Mouse (Mus musculus) midbrain, postnatal 0 days (tissue): ENCODE data around the gene Clrn3. TPM values are rescaled to one million over a fixed set of nuclear protein-coding genes. Genes with fewer than 3 reads are reported as not detected.
"Not testable (repeated sequence)": the region's sequence is repeated elsewhere in the genome, so short reads cannot be mapped to it uniquely, and the experiment has no call there.

Experiments
- ATAC-seq: fragments of 200-750 bp; cut with Nextera tagmentation; 2 replicates; pipeline ENCODE4 v1.8.0; 2017; ENCODE audit warnings: moderate number of reproducible peaks, mild to moderate bottlenecking, moderate TSS enrichment, moderate library complexity; ENCODE audit not compliant: low FRiP score
- DNase-seq: peaks from one replicate; pipeline ENCODE4 v3.0.0-alpha.2; 2015; ENCODE audit warnings: low spot score
- H3K27ac ChIP-seq: fragments of 300-500 bp; sonication (generic); 2 replicates; pipeline ENCODE4 v1.5.1; 2014; ENCODE audit warnings: low read depth, mild to moderate bottlenecking, low read length, mixed read lengths
- H3K27me3 ChIP-seq: fragments of 300-500 bp; sonication (generic); 2 replicates; pipeline ENCODE4 v1.6.1; 2014; ENCODE audit warnings: low read length, control low read depth, mixed read lengths; ENCODE audit not compliant: insufficient read depth
- H3K36me3 ChIP-seq: fragments of 300-500 bp; sonication (generic); 2 replicates; pipeline ENCODE4 v1.6.1; 2014; ENCODE audit warnings: low read length, control low read depth, mixed read lengths; ENCODE audit not compliant: insufficient read depth
- H3K4me1 ChIP-seq: fragments of 300-500 bp; sonication (generic); 2 replicates; pipeline ENCODE4 v1.6.1; 2014; ENCODE audit warnings: mild to moderate bottlenecking, control low read depth, antibody characterized with exemption, low read length, mixed read lengths; ENCODE audit not compliant: insufficient read depth
- H3K4me2 ChIP-seq: fragments of 300-500 bp; sonication (generic); 2 replicates; pipeline ENCODE4 v1.6.1; 2014; ENCODE audit warnings: low read depth, mild to moderate bottlenecking, low read length, mixed read lengths; ENCODE audit not compliant: poor library complexity, severe bottlenecking
- H3K4me3 ChIP-seq: fragments of 300-500 bp; sonication (generic); 2 replicates; pipeline ENCODE4 v1.5.1; 2014; ENCODE audit warnings: low read depth, mild to moderate bottlenecking, low read length, moderate library complexity
- H3K9ac ChIP-seq: fragments of 300-500 bp; sonication (generic); replicated peaks from 2 replicates; pipeline ENCODE4 v1.6.1; 2014; ENCODE audit warnings: mild to moderate bottlenecking, low read length, moderate library complexity, mixed read lengths; ENCODE audit not compliant: poor library complexity, severe bottlenecking
- H3K9me3 ChIP-seq: fragments of 300-500 bp; sonication (generic); 2 replicates; pipeline ENCODE4 v1.6.1; 2016; ENCODE audit warnings: low read length, control low read depth
- CTCF ChIP-seq: IDR thresholded peaks from 2 replicates; pipeline ENCODE4 v1.5.1; 2016; ENCODE audit warnings: antibody characterized with exemption, mild to moderate bottlenecking
- WGBS: fragments of 180-500 bp; shearing (Covaris S2); extraction: QIAGEN DNeasy Blood & Tissue Kit; methylation state at CpG from one replicate; pipeline ENCODE4 v1.1.7; 2014; 5-methylcytosine and 5-hydroxymethylcytosine counted together
- polyA plus RNA-seq: library from polyadenylated mRNA; unstranded; fragments of >200 nt; fragmentation: Nextera tagmentation; extraction: Ambion mirVana; gene quantifications from 2 replicates; pipeline ENCODE4 v1.2.1, GENCODE M21; 2015
- total RNA-seq: library from RNA; depleted of rRNA; stranded (reverse); fragments of >200 nt; gene quantifications from 2 replicates; pipeline ENCODE4 v1.2.3, GENCODE M21; 2014

Gene Clrn3
- total and polyA plus RNA-seq, 2 experiments from 2014 or later = not detected

GRCm38 (mm10) chr7:135508602-135509001, 19.9 kb downstream of the Clrn3 start:
- 66% methylated on average over 4 of the region's 4 CpGs for WGBS
- no peaks in the 10 kb centered on the region for H3K36me3 ChIP-seq
- H3K9ac ChIP-seq = no peak overlapping the region
- H3K4me2 ChIP-seq = no peak overlapping the region
- H3K4me3 ChIP-seq = no peak overlapping the region
- no peaks in the 10 kb centered on the region for H3K4me1 ChIP-seq
- no peak for ATAC-seq
- DNase-seq = no peak
- H3K27me3 ChIP-seq = no peaks in the 10 kb centered on the region
- TF ChIP-seq CTCF = no peak
- H3K9me3 ChIP-seq = no peaks in the 10 kb centered on the region
- no peak overlapping the region for H3K27ac ChIP-seq

GRCm38 (mm10) chr7:135506506-135506905, 21.9 kb downstream of the Clrn3 start:
- not testable (repeated sequence) for ATAC-seq, H3K9me3 ChIP-seq, DNase-seq, H3K9ac ChIP-seq, H3K4me2 ChIP-seq, H3K27ac ChIP-seq, H3K27me3 ChIP-seq, H3K4me3 ChIP-seq, H3K4me1 ChIP-seq, H3K36me3 ChIP-seq
- 93% methylated on average over 5 of the region's 5 CpGs for WGBS

- Histone ChIP-seq H3K36me3 (no peaks in the 10 kb centered on the region), H3K9me3 (no peaks in the 10 kb centered on the region), H3K4me3 (no peak overlapping the region), H3K4me1 (no peaks in the 10 kb centered on the region), H3K4me2 (no peak overlapping the region), H3K27ac (no peak overlapping the region), H3K9ac (no peak overlapping the region), H3K27me3 (no peaks in the 10 kb centered on the region)
- 60% methylated on average over 2 of the region's 2 CpGs for WGBS
- no peak for ATAC-seq
- TF ChIP-seq CTCF = peak; percentile 64
- DNase-seq = no peak
Observed at GRCm38 (mm10) chr7:135499403-135499802, 29.1 kb downstream of the Clrn3 start.

GRCm38 (mm10) chr7:135498565-135499186, 29.8 kb downstream of the Clrn3 start:
- no peak for TF ChIP-seq CTCF

GRCm38 (mm10) chr7:135495303-135495702, 33.2 kb downstream of the Clrn3 start:
- Histone ChIP-seq H3K4me1 (no peaks in the 10 kb centered on the region), H3K27me3 (no peaks in the 10 kb centered on the region), H3K9ac (no peak overlapping the region), H3K36me3 (no peaks in the 10 kb centered on the region), H3K9me3 (no peaks in the 10 kb centered on the region), H3K27ac (no peak overlapping the region), H3K4me3 (no peak overlapping the region), H3K4me2 (no peak overlapping the region)
- TF ChIP-seq CTCF = peak; percentile 68
- WGBS = 53% methylated on average over 3 of the region's 3 CpGs
- ATAC-seq (no peak), DNase-seq (peak; percentile 37)

More at GRCm38 (mm10) chr7:135498565-135499186, 29.8 kb downstream of the Clrn3 start:
- Histone ChIP-seq H3K4me1 (no peaks in the 10 kb centered on the region), H3K4me3 (no peak overlapping the region), H3K36me3 (no peaks in the 10 kb centered on the region), H3K4me2 (no peak overlapping the region), H3K9ac (no peak overlapping the region), H3K9me3 (no peaks in the 10 kb centered on the region), H3K27me3 (no peaks in the 10 kb centered on the region), H3K27ac (no peak overlapping the region)
- DNase-seq (no peak), ATAC-seq (no peak)
- 82% methylated on average over 3 of the region's 3 CpGs for WGBS

- Histone ChIP-seq H3K4me3 (no peak overlapping the region), H3K9me3 (no peaks in the 10 kb centered on the region), H3K27ac (no peak overlapping the region), H3K27me3 (no peaks in the 10 kb centered on the region), H3K36me3 (no peaks in the 10 kb centered on the region), H3K9ac (no peak overlapping the region), H3K4me1 (no peaks in the 10 kb centered on the region), H3K4me2 (no peak overlapping the region)
- ATAC-seq (no peak), DNase-seq (no peak)
- 70% methylated on average over 8 of the region's 8 CpGs for WGBS
- TF ChIP-seq CTCF = no peak
Observed at GRCm38 (mm10) chr7:135490500-135490886, 38.0 kb downstream of the Clrn3 start.
